Comparison of ENCODE assay signal across 24 mouse cellular contexts in genomic region chr1:98180372-98180771, GRCm38 (mm10).
DNase-seq lines count a peak whose midpoint lies in the region; ATAC-seq and TF ChIP-seq lines count a peak whose summit lies in the region.
"Had no signal": no experiment of that assay in that cellular context is flagged by ENCODE, and none has a peak within 500 bp of the region (broad histone marks: within the 10 kb centered on the region; RNA-seq: fewer than 3 reads in every experiment).

No protein-coding gene starts in this region.

- no peak overlapping the region for H3K4me2 ChIP-seq in embryonic facial prominence, embryonic 11.5 days (ENCODE audit: low read depth, low read length)
- no peak overlapping the region for H3K4me2 ChIP-seq in midbrain, embryonic 12.5 days (replicated peaks)
- no peak overlapping the region for H3K4me2 ChIP-seq in midbrain, postnatal 0 days (ENCODE audit: low read depth, low read length, poor library complexity, severe bottlenecking)
- 0 out of 2 replicates have a peak overlapping the region, but pooled peaks have one; percentile 23 for H3K4me2 ChIP-seq in forebrain, embryonic 16.5 days (ENCODE audit: low read length)
- H3K4me2 ChIP-seq: heart, embryonic 11.5 days; limb, embryonic 12.5 days; liver, embryonic 12.5 days had no signal

- DNase-seq in embryonic facial prominence, embryonic 11.5 days (ENCODE audit: low spot score): peak; percentile 2
- no peak for DNase-seq in embryonic facial prominence, embryonic 10.5 days (ENCODE audit: low spot score)
- DNase-seq in midbrain, postnatal 0 days (ENCODE audit: low spot score): no peak
- no peak for DNase-seq in layer of hippocampus, adult 9-11 months
- DNase-seq in lung, postnatal 14 days: no peak
- no peak for DNase-seq in ovary, postnatal 10 days (ENCODE audit: low spot score)
- DNase-seq: adrenal gland, postnatal 25 days; cerebellum, adult 18-20 months; cerebellum, postnatal 25 days; heart, postnatal 10 days; kidney, adult 11 months; lung, adult 2 months; lung, postnatal 36 days; right cerebral cortex, adult 18-20 months; thymus, postnatal 36 days had no signal

- TF ChIP-seq CTCF in midbrain, postnatal 0 days (IDR thresholded peaks at IDR 0.05): no peak

- no peaks in the 10 kb centered on the region for H3K9me3 ChIP-seq in embryonic facial prominence, embryonic 11.5 days (replicated peaks; ENCODE audit: control insufficient read depth, low read length)
- no peaks in the 10 kb centered on the region for H3K9me3 ChIP-seq in embryonic facial prominence, embryonic 10.5 days
- H3K9me3 ChIP-seq in midbrain, embryonic 12.5 days: no peaks in the 10 kb centered on the region
- no peaks in the 10 kb centered on the region for H3K9me3 ChIP-seq in midbrain, postnatal 0 days (ENCODE audit: low read length)
- no peaks in the 10 kb centered on the region for H3K9me3 ChIP-seq in forebrain, embryonic 16.5 days (ENCODE audit: control insufficient read depth, low read length)
- H3K9me3 ChIP-seq: limb, embryonic 12.5 days; liver, embryonic 12.5 days had no signal

- no peak overlapping the region for H3K27ac ChIP-seq in embryonic facial prominence, embryonic 11.5 days (replicated peaks; ENCODE audit: low read depth, low read length)
- no peak overlapping the region for H3K27ac ChIP-seq in embryonic facial prominence, embryonic 10.5 days (replicated peaks)
- H3K27ac ChIP-seq in midbrain, embryonic 12.5 days (replicated peaks): no peak overlapping the region
- H3K27ac ChIP-seq in midbrain, postnatal 0 days (ENCODE audit: low read depth, low read length): no peak overlapping the region
- peak overlapping the region; percentile 33 for H3K27ac ChIP-seq in forebrain, embryonic 16.5 days (ENCODE audit: low read length)
- H3K27ac ChIP-seq: hindbrain, postnatal 0 days; kidney, postnatal 0 days; limb, embryonic 12.5 days; liver, embryonic 12.5 days had no signal

- no peak overlapping the region for H3K9ac ChIP-seq in embryonic facial prominence, embryonic 11.5 days (replicated peaks; ENCODE audit: low read length)
- no peak overlapping the region for H3K9ac ChIP-seq in midbrain, embryonic 12.5 days (replicated peaks)
- no peak overlapping the region for H3K9ac ChIP-seq in midbrain, postnatal 0 days (replicated peaks; ENCODE audit: low read length, poor library complexity, severe bottlenecking)
- 0 out of 2 replicates have a peak overlapping the region, but pooled peaks have one; percentile 29 for H3K9ac ChIP-seq in forebrain, embryonic 16.5 days (replicated peaks; ENCODE audit: low read depth, low read length)
- H3K9ac ChIP-seq: limb, embryonic 12.5 days; liver, embryonic 12.5 days had no signal

- no peaks in the 10 kb centered on the region for H3K4me1 ChIP-seq in embryonic facial prominence, embryonic 11.5 days (ENCODE audit: control insufficient read depth, insufficient read depth, low read length)
- no peaks in the 10 kb centered on the region for H3K4me1 ChIP-seq in embryonic facial prominence, embryonic 10.5 days
- 0 out of 2 replicates have a peak, but pooled peaks cover 5% of the 10 kb centered on the region for H3K4me1 ChIP-seq in midbrain, embryonic 12.5 days
- no peaks in the 10 kb centered on the region for H3K4me1 ChIP-seq in midbrain, postnatal 0 days (ENCODE audit: insufficient read depth, low read length)
- H3K4me1 ChIP-seq in forebrain, embryonic 16.5 days (replicated peaks; ENCODE audit: control insufficient read depth, insufficient read depth, low read length): peaks cover 5% of the 10 kb centered on the region; the same call in 1 of the 2 replicates
- H3K4me1 ChIP-seq: limb, embryonic 12.5 days; liver, embryonic 12.5 days had no signal

- no peaks in the 10 kb centered on the region for H3K36me3 ChIP-seq in embryonic facial prominence, embryonic 11.5 days (replicated peaks; ENCODE audit: control insufficient read depth, insufficient read depth, low read depth, low read length)
- H3K36me3 ChIP-seq in embryonic facial prominence, embryonic 10.5 days (replicated peaks): no peaks in the 10 kb centered on the region
- H3K36me3 ChIP-seq in midbrain, embryonic 12.5 days: no peaks in the 10 kb centered on the region
- no peaks in the 10 kb centered on the region for H3K36me3 ChIP-seq in midbrain, postnatal 0 days (ENCODE audit: insufficient read depth, low read length)
- H3K36me3 ChIP-seq in forebrain, embryonic 16.5 days (ENCODE audit: control insufficient read depth, insufficient read depth): no peaks in the 10 kb centered on the region
- H3K36me3 ChIP-seq: limb, embryonic 12.5 days; liver, embryonic 12.5 days had no signal

- 43% methylated on average over 6 of the region's 6 CpGs for WGBS in embryonic facial prominence, embryonic 11.5 days
- WGBS in embryonic facial prominence, embryonic 10.5 days: 44% methylated on average over 6 of the region's 6 CpGs
- 14% methylated on average over 6 of the region's 6 CpGs for WGBS in midbrain, embryonic 12.5 days
- WGBS in midbrain, postnatal 0 days: 11% methylated on average over 6 of the region's 6 CpGs
- WGBS in forebrain, embryonic 16.5 days: 6% methylated on average over 6 of the region's 6 CpGs

- ATAC-seq in embryonic facial prominence, embryonic 11.5 days (replicated peaks; ENCODE audit: insufficient number of reproducible peaks, low FRiP score, low TSS enrichment, low read depth): no peak
- ATAC-seq in midbrain, embryonic 12.5 days (ENCODE audit: low FRiP score, low read depth): peak; percentile 35; the same call in 1 of the 2 replicates
- ATAC-seq in midbrain, postnatal 0 days (ENCODE audit: low FRiP score): no peak
- ATAC-seq in forebrain, embryonic 16.5 days: peak; percentile 72
- ATAC-seq: CD4-positive, CD25-positive, alpha-beta regulatory T cell, adult 4 months; hindbrain, postnatal 0 days; liver, embryonic 12.5 days had no signal

- no peaks in the 10 kb centered on the region for H3K27me3 ChIP-seq in embryonic facial prominence, embryonic 11.5 days (ENCODE audit: control insufficient read depth, insufficient read depth, low read length)
- H3K27me3 ChIP-seq in embryonic facial prominence, embryonic 10.5 days (replicated peaks; ENCODE audit: low read depth, poor library complexity, severe bottlenecking): no peaks in the 10 kb centered on the region
- H3K27me3 ChIP-seq in midbrain, embryonic 12.5 days: peaks cover 4% of the 10 kb centered on the region; the same call in 1 of the 2 replicates
- no peaks in the 10 kb centered on the region for H3K27me3 ChIP-seq in midbrain, postnatal 0 days (ENCODE audit: insufficient read depth, low read length)
- H3K27me3 ChIP-seq in forebrain, embryonic 16.5 days (replicated peaks; ENCODE audit: control insufficient read depth, insufficient read depth, low read length): no peaks in the 10 kb centered on the region
- H3K27me3 ChIP-seq: limb, embryonic 12.5 days; liver, embryonic 12.5 days had no signal

- H3K4me3 ChIP-seq in embryonic facial prominence, embryonic 11.5 days (ENCODE audit: low read depth, low read length): no peak overlapping the region
- H3K4me3 ChIP-seq in embryonic facial prominence, embryonic 10.5 days: no peak overlapping the region
- no peak overlapping the region for H3K4me3 ChIP-seq in midbrain, embryonic 12.5 days
- no peak overlapping the region for H3K4me3 ChIP-seq in midbrain, postnatal 0 days (ENCODE audit: low read depth, low read length)
- no peak overlapping the region for H3K4me3 ChIP-seq in forebrain, embryonic 16.5 days (replicated peaks; ENCODE audit: low read length)
- H3K4me3 ChIP-seq: erythroblast, embryonic 14.5 days; limb, embryonic 12.5 days; liver, embryonic 12.5 days had no signal

Comparison
In these comparisons a context has a peak if more than half of its experiments do, and no peak if none do; other contexts are left out.
1. ATAC-seq: peak in midbrain, embryonic 12.5 days (single experiment) and forebrain, embryonic 16.5 days (single experiment); none in embryonic facial prominence, embryonic 11.5 days (single experiment) and midbrain, postnatal 0 days (single experiment).